Mouse (Mus musculus): ENCODE data around the gene Zfp184. TPM values are rescaled to one million over a fixed set of nuclear protein-coding genes. Genes with fewer than 3 reads are reported as not detected.
"Not testable (repeated sequence)": the region's sequence is repeated elsewhere in the genome, so short reads cannot be mapped to it uniquely, and the experiment has no call there.

Zfp184 gene
- total RNA-seq (2021): 1 to 10 TPM; 3.0 to 3.8 TPM
- long read RNA-seq, experiment 1, partial matches to known transcripts: 0 of 4 reads
- long read RNA-seq, experiment 1, other reads (novel, unspliced or antisense): 0 of 4 reads
- long read RNA-seq, experiment 2, partial matches to known transcripts: 0 of 3 reads
- long read RNA-seq, experiment 2, other reads (novel, unspliced or antisense): 1 of 3 reads

DNA sequence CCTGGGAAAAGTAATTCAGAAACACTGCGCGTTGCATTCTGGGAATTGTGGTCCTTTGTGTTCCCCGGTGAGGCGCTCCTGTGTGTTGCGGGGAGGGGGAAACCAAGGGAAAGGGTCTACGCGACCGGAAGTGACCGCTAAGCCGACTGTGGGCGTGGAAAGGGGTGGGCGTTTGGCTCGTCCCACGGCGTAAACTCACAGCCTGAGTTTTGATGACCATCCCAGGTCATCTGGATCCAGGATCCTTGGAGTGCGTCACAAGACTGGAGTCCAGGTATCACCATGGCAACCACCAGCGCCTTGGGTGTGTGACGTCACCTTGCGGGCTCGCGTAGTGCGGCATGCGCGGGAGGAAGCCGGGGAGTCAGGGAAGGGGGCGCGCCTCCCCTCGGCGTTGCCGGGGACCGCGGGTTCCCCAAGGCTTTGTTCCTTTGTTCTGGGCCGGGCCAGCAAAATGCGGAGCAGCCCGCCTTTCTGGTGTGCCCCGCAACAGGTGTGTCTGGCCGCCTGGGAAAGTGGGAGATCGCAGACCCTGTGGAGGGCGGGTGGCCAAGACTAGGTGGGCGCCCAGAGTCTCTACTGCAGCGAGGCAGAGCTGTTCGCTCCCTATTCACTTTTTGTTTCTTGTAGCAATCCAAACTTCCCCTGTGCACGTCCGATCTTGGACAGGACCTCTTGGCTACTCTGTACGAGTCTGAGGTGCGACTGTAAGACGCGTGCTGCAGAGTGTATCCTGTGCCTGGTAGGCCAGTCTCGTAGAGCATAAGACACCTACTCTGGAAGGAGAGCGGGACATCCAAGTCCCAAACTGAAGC, at the start of gene Zfp184:
Gene Zfp184, plus strand, starts transcription at position 169 of the 815 bp plus-strand sequence.
- DNase-seq (ENCODE audit: low spot score in 2 of 2): peak; percentile 88 to 93

GRCm38 (mm10) chr13:21896549-21897244, 48.2 kb upstream of the Zfp184 start:
- DNase-seq (ENCODE audit: low spot score in 2 of 2): peak; percentile 95 to 96

GRCm38 (mm10) chr13:21897245-21897634, 47.7 kb upstream of the Zfp184 start:
- no peak for DNase-seq (ENCODE audit: low spot score in 2 of 2)

DNA sequence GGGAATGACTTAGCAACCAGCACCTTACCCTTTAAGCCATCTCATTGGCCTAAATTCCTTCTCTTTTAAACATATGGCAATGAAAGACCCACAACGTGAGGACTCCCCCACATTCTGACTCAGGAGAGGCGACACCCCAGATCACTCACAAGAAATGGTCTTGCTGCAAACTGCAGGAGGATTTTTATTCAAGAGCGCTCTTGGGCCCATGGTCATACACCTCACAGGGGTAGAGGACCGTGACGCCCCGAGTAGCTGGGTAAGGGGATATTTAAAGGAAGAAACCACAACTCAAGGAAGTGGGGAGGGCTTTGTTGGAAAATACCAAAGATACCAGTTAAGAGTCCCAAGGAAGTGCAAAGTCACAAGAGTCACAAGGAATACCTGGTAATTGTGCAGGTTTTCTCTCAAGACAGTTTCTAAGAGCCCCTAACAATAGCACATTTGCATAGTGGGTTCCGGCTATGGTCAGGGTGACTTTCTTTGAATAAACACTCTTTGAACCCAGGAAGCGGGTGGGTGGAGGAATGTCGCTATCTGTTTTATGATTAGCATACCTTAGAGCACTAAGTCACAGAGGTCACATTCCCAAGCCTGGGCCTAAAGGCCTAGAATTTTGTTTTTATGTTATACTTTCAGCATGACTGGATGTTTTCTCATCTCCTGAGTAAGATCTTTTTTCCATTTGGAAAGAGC, 43.9 kb upstream of the Zfp184 start:
- DNase-seq (ENCODE audit: low spot score in 2 of 2): not testable (repeated sequence)

- no peak for DNase-seq (ENCODE audit: low spot score in 2 of 2)
These were observed 41.4 kb upstream of the Zfp184 start for GRCm38 (mm10) chr13:21903500-21903899.

DNA sequence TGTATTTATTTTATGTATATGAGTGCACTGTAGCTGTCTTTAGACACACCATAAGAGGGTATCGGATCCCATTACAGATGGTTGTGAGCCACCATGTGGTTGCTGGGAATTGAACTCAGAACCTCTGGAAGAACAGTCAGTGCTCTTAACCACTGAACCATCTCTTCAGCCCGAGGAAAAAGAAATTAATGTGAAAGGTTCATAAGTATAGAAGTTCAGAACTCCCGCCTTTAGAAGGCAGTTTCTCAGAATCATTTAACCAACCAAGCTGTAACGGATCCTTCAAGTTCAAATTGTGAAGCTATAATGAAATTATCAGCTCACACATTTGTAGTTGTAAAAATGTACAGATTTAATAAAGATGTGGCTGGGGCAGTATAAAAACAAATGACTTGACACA, 40.8 kb upstream of the Zfp184 start:
- DNase-seq (ENCODE audit: low spot score in 2 of 2): not testable (repeated sequence)

GRCm38 (mm10) chr13:21906301-21906700, 38.6 kb upstream of the Zfp184 start:
- DNase-seq (ENCODE audit: low spot score in 2 of 2): no peak

GRCm38 (mm10) chr13:21906946-21907806, 37.7 kb upstream of the Zfp184 start:
- DNase-seq (ENCODE audit: low spot score in 2 of 2): peak in 1 of 2 experiments; percentile 34

DNA sequence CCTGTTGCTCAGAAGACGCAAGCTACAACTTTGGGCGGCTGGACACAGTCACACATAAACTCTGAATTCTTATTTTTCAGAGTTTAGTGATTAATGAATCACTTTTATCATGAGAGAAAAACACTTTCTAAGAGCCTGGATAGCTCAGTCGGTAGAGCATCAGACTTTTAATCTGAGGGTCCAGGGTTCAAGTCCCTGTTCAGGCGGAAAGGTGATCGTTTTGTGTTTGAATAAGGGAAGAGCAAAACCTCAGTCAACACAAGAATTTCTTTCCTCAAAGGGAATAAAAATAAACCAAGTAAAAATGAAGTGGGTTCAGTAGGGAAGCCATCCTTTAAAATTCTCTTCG, 37.1 kb upstream of the Zfp184 start:
- peak in 1 of 2 experiments; percentile 20 for DNase-seq (ENCODE audit: low spot score in 2 of 2)

- no peak for DNase-seq (ENCODE audit: low spot score in 2 of 2)
These were observed 34.2 kb upstream of the Zfp184 start for GRCm38 (mm10) chr13:21910735-21911134.

DNA sequence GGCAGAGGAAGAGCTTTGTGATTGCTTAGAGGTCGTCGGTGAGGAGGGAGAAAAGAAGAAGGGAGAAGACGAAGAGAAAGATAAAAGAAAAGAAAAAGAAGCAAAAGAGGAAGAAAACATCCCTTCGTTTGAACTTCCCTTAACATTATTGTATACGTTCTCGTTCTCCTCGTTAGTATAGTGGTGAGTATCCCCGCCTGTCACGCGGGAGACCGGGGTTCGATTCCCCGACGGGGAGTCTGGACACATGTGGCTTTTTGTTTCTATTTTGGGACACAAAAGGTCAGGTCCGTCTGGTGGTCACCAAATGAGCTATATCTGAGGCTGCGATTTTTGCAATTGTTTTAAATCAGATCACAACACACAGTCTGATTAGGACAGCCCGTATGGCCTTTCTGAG, 33.7 kb upstream of the Zfp184 start:
- peak; percentile 39 to 47 for DNase-seq (ENCODE audit: low spot score in 2 of 2)

- DNase-seq (ENCODE audit: low spot score in 2 of 2): no peak
These were observed 31.0 kb upstream of the Zfp184 start for GRCm38 (mm10) chr13:21913854-21914253.

DNA sequence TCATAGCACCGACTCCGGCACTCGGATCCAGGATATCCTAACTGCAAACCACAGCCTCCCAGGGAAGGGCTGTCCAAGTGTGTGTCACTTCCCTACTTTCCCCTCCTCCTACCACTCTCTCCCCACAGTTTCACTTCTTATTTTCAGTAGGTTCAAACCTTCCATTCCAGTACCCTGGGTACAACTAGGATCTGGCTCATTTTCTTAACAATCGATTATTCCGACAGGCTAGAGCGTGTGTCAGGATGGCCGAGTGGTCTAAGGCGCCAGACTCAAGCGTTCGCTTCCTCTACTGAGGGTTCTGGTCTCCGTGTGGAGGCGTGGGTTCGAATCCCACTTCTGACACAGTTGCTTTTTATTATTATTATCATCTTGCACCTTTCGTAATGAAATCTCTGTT, 30.3 kb upstream of the Zfp184 start:
- peak; percentile 10 to 28 for DNase-seq (ENCODE audit: low spot score in 2 of 2)

- DNase-seq (ENCODE audit: low spot score in 2 of 2): no peak
These were observed 29.4 kb upstream of the Zfp184 start for GRCm38 (mm10) chr13:21915487-21915886.

DNA sequence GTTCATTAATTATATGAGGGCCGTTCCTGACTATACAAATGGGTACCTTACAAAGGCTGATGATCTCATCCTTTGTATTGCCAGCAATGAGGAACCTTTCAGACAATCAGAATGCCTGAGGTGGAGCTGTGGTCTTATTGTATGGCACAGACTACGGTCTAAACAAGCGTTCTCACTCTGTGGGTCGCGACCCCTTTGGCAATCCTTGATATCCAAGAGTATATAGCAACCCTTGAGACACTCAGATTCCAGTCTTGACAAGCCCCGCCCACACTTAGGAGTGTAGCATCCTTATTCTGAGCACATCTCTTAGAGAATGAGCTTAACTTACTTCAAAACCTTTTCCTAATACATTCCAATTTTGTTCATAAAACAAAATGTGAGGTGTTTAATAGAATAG, 28.8 kb upstream of the Zfp184 start:
- DNase-seq (ENCODE audit: low spot score in 2 of 2): no peak

GRCm38 (mm10) chr13:21917040-21917439, 27.9 kb upstream of the Zfp184 start:
- DNase-seq (ENCODE audit: low spot score in 2 of 2): no peak

GRCm38 (mm10) chr13:21917480-21917879, 27.4 kb upstream of the Zfp184 start:
- no peak for DNase-seq (ENCODE audit: low spot score in 2 of 2)

DNA sequence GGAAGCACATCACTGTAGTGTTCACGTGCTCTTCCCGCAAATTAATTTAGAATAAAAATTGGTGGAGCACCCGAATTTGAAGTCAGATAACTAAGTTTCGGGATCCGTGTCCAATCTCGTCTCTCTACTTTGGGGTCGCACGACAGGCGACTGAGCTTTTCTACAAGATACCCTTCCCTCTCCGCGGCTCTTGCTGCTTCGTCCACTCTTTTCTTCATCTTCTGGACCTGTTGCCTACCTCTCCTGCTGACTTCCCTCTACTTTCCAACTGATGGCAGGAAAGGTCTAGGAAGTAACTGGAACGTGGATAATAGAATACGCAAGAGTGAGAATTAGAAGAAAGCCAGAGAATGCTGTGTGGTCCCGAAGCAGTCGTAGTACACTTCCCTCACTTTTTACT, 26.9 kb upstream of the Zfp184 start:
- DNase-seq (ENCODE audit: low spot score in 2 of 2): no peak

DNA sequence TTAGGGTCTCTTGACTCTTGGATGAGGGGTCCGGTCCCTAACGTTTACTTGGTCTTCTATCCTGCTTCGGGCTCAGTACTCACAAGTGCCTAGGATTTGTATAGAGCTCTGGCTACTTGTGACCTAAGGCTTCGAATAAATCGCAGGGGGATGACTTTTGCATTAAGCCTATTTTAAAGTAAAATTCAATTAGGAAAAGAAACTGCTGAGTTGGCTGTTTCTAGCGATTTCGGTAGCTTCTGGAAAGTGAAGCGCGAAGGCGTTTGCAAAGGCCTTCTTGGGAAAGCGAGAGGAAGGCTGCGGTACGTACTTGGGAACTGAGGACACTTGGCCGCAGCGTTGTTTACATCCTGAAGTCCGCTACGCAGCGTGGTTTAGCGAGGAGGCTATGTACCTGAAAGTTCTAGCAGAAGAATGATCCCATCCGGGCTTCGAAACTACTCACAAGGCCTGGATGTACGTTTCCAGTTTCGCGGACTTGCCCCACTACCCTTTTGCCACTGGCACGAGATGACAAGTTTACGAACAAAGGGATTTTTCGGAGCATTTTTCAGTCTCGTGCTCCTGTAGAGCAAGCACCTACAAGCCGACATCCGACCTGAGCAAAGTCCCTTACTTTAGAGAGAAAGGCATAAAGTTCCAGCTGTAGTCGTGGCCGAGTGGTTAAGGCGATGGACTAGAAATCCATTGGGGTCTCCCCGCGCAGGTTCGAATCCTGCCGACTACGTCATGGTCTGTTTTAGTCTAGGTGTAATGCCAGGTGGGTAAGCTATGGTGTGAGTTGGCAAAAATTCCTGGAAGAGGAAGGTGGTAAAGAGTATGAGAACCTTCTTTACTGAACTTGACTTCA, 26.1 kb upstream of the Zfp184 start:
- peak in 1 of 2 experiments; percentile 17 for DNase-seq (ENCODE audit: low spot score in 2 of 2)
